Mouse (Mus musculus) spleen, postnatal 4 days (tissue): Measurements from ENCODE around the gene Zfp592.
"Not testable (repeated sequence)": the region's sequence is repeated elsewhere in the genome, so short reads cannot be mapped to it uniquely, and the experiment has no call there.

ENCODE experiments used
- DNase-seq, 2 experiments: peaks; one replicate each; pipeline ENCODE4 v3.0.0; 2022; ENCODE audit warnings: low spot score in 2 of 2

Zfp592 gene

GRCm38 (mm10) chr7:80992980-80993833 is at the start of gene Zfp592:
TSS of gene Zfp592 (plus strand) at chr7:80993681.
- DNase-seq, result peak; percentile 87 to 94

- DNase-seq, result peak; percentile 91 to 96
Measured at GRCm38 (mm10) chr7:80947445-80948350, 45.8 kb upstream of the Zfp592 start, which contains the start of gene Sec11a. TSS of gene Sec11a (minus strand) at chr7:80947780.

- no peak for DNase-seq
Measured at GRCm38 (mm10) chr7:80951461-80951860, 42.0 kb upstream of the Zfp592 start.

- no peak for DNase-seq
Measured at GRCm38 (mm10) chr7:80952140-80952539, 41.3 kb upstream of the Zfp592 start.

GRCm38 (mm10) chr7:80954251-80954650 is 39.2 kb upstream of the Zfp592 start:
- DNase-seq, result no peak

GRCm38 (mm10) chr7:80956891-80957290 is 36.6 kb upstream of the Zfp592 start:
- DNase-seq, result no peak

- no peak for DNase-seq
Measured at GRCm38 (mm10) chr7:80959003-80959402, 34.5 kb upstream of the Zfp592 start.

- no peak for DNase-seq
Measured at GRCm38 (mm10) chr7:80962799-80963198, 30.7 kb upstream of the Zfp592 start.

GRCm38 (mm10) chr7:80970913-80971312 is 22.6 kb upstream of the Zfp592 start:
- no peak for DNase-seq

- no peak for DNase-seq
Measured at GRCm38 (mm10) chr7:80971419-80971818, 22.1 kb upstream of the Zfp592 start.

GRCm38 (mm10) chr7:80972082-80972481 is 21.4 kb upstream of the Zfp592 start:
- no peak for DNase-seq

- DNase-seq, result not testable (repeated sequence)
Measured at GRCm38 (mm10) chr7:80972920-80973637, 20.4 kb upstream of the Zfp592 start.

- not testable (repeated sequence) for DNase-seq
Measured at GRCm38 (mm10) chr7:80973638-80974015, 19.9 kb upstream of the Zfp592 start.

- DNase-seq, result no peak
Measured at GRCm38 (mm10) chr7:80980566-80980965, 12.9 kb upstream of the Zfp592 start.

GRCm38 (mm10) chr7:80986458-80987187 is 6.9 kb upstream of the Zfp592 start:
- no peak for DNase-seq

- DNase-seq, result no peak
Measured at GRCm38 (mm10) chr7:80987805-80988625, 5.5 kb upstream of the Zfp592 start.

- no peak for DNase-seq
Measured at GRCm38 (mm10) chr7:80990276-80990675, 3.2 kb upstream of the Zfp592 start.

GRCm38 (mm10) chr7:80991589-80991988 is 1.9 kb upstream of the Zfp592 start:
- DNase-seq, result no peak

GRCm38 (mm10) chr7:80992063-80992462 is 1.4 kb upstream of the Zfp592 start:
- no peak for DNase-seq

- DNase-seq, result no peak
Measured at GRCm38 (mm10) chr7:80992631-80992979, 876 bp upstream of the Zfp592 start.
